Mouse (Mus musculus) lung, embryonic 14.5 days (tissue): Measurements from ENCODE around the gene Igf2bp2. TPM values are rescaled to one million over a fixed set of nuclear protein-coding genes. Genes with fewer than 3 reads are reported as not detected.
A peak's percentile ranks its signal among the peaks of the same experiment; 100 is the strongest.

Experiments
- ATAC-seq: fragments of 200-750 bp; cut with Nextera tagmentation; 2 replicates; pipeline ENCODE4 v1.8.0; 2017; ENCODE audit warnings: mild to moderate bottlenecking, moderate TSS enrichment, moderate library complexity; ENCODE audit not compliant: insufficient read depth
- DNase-seq: peaks from one replicate; pipeline ENCODE4 v3.0.0-alpha.2; 2015
- H3K27ac ChIP-seq: fragments of 300-500 bp; sonication (generic); 2 replicates; pipeline ENCODE4 v1.5.1; 2014; ENCODE audit warnings: low read depth, mild to moderate bottlenecking, moderate library complexity
- H3K27me3 ChIP-seq: fragments of 300-500 bp; sonication (generic); 2 replicates; pipeline ENCODE4 v1.6.1; 2014; ENCODE audit warnings: low read length, control low read depth; ENCODE audit not compliant: insufficient read depth
- H3K36me3 ChIP-seq: fragments of 300-500 bp; sonication (generic); 2 replicates; pipeline ENCODE4 v1.6.1; 2014; ENCODE audit warnings: control low read depth; ENCODE audit not compliant: insufficient read depth
- H3K4me1 ChIP-seq: fragments of 300-500 bp; sonication (generic); 2 replicates; pipeline ENCODE4 v1.6.1; 2014; ENCODE audit warnings: antibody characterized with exemption, control low read depth; ENCODE audit not compliant: insufficient read depth
- H3K4me2 ChIP-seq: fragments of 300-500 bp; sonication (generic); 2 replicates; pipeline ENCODE4 v1.6.1; 2014; ENCODE audit warnings: mild to moderate bottlenecking
- H3K4me3 ChIP-seq: fragments of 300-500 bp; sonication (generic); 2 replicates; pipeline ENCODE4 v1.5.1; 2014; ENCODE audit warnings: low read depth, low read length
- H3K9ac ChIP-seq: fragments of 300-500 bp; sonication (generic); 2 replicates; pipeline ENCODE4 v1.6.1; 2014
- H3K9me3 ChIP-seq: fragments of 300-500 bp; sonication (generic); 2 replicates; pipeline ENCODE4 v1.6.1; 2016; ENCODE audit warnings: low read depth, low read length, control low read depth
- CTCF ChIP-seq: IDR thresholded peaks from 2 replicates; pipeline ENCODE4 v1.5.1; 2016; ENCODE audit warnings: antibody characterized with exemption, low read depth
- WGBS: fragments of 180-500 bp; shearing (Covaris S2); extraction: QIAGEN DNeasy Blood & Tissue Kit; methylation state at CpG from one replicate; pipeline ENCODE4 v1.1.7; 2014; 5-methylcytosine and 5-hydroxymethylcytosine counted together
- polyA plus RNA-seq: library from polyadenylated mRNA; unstranded; fragments of >200 nt; fragmentation: Nextera tagmentation; extraction: Ambion mirVana; gene quantifications from 2 replicates; pipeline ENCODE4 v1.2.1, GENCODE M21; 2014

Igf2bp2 gene
- polyA plus RNA-seq, 1 experiment from 2014 or later = 87.9 TPM

- no peak for DNase-seq
- no peaks in the 10 kb centered on the region for H3K27me3 ChIP-seq
- H3K4me3 ChIP-seq = no peak overlapping the region
- ATAC-seq = no peak
- H3K4me1 ChIP-seq = no peaks in the 10 kb centered on the region
- TF ChIP-seq CTCF = no peak
- no peaks in the 10 kb centered on the region for H3K9me3 ChIP-seq
- no peak overlapping the region for H3K27ac ChIP-seq
- peaks cover 55% of the 10 kb centered on the region for H3K36me3 ChIP-seq
- H3K4me2 ChIP-seq = no peak overlapping the region
- no peak overlapping the region for H3K9ac ChIP-seq
- WGBS = 87% methylated on average over 4 of the region's 4 CpGs
Measured at GRCm38 (mm10) chr16:22085411-22085810, 77.7 kb downstream of the Igf2bp2 start.

- no peaks in the 10 kb centered on the region for H3K27me3 ChIP-seq
- peaks cover 83% of the 10 kb centered on the region for H3K36me3 ChIP-seq
- DNase-seq (no peak), ATAC-seq (no peak)
- H3K27ac ChIP-seq = no peak overlapping the region
- H3K9me3 ChIP-seq = no peaks in the 10 kb centered on the region
- 85% methylated on average over 12 of the region's 12 CpGs for WGBS
- no peaks in the 10 kb centered on the region for H3K4me1 ChIP-seq
- H3K9ac ChIP-seq = no peak overlapping the region
- no peak overlapping the region for H3K4me2 ChIP-seq
- H3K4me3 ChIP-seq = no peak overlapping the region
- no peak for TF ChIP-seq CTCF
Measured at GRCm38 (mm10) chr16:22080125-22080710, 82.9 kb downstream of the Igf2bp2 start.

GRCm38 (mm10) chr16:22076620-22076941, 86.5 kb downstream of the Igf2bp2 start:
- ATAC-seq = no peak; the same call in 1 of the 2 replicates
- H3K9ac ChIP-seq = no peak overlapping the region
- 44% methylated on average over 4 of the region's 4 CpGs for WGBS
- no peak overlapping the region for H3K4me3 ChIP-seq
- H3K9me3 ChIP-seq = no peaks in the 10 kb centered on the region
- H3K4me2 ChIP-seq = no peak overlapping the region
- H3K36me3 ChIP-seq = peaks cover 95% of the 10 kb centered on the region
- peak; percentile 36 for DNase-seq
- no peaks in the 10 kb centered on the region for H3K27me3 ChIP-seq
- no peaks in the 10 kb centered on the region for H3K4me1 ChIP-seq
- TF ChIP-seq CTCF = no peak
- H3K27ac ChIP-seq = no peak overlapping the region

- no peak for TF ChIP-seq CTCF
- H3K36me3 ChIP-seq = peaks cover 91% of the 10 kb centered on the region
- WGBS = 38% methylated on average over 5 of the region's 5 CpGs
Measured at GRCm38 (mm10) chr16:22075829-22076619, 87.1 kb downstream of the Igf2bp2 start.

GRCm38 (mm10) chr16:22075067-22075466, 88.0 kb downstream of the Igf2bp2 start:
- no peaks in the 10 kb centered on the region for H3K4me1 ChIP-seq
- no peak overlapping the region for H3K9ac ChIP-seq
- no peak overlapping the region for H3K4me2 ChIP-seq
- DNase-seq (no peak), ATAC-seq (no peak)
- peaks cover 91% of the 10 kb centered on the region for H3K36me3 ChIP-seq
- H3K4me3 ChIP-seq = no peak overlapping the region
- H3K9me3 ChIP-seq = no peaks in the 10 kb centered on the region
- no peak overlapping the region for H3K27ac ChIP-seq
- H3K27me3 ChIP-seq = no peaks in the 10 kb centered on the region
- TF ChIP-seq CTCF = no peak
- WGBS = 76% methylated on average over 6 of the region's 6 CpGs

More at GRCm38 (mm10) chr16:22075829-22076619, 87.1 kb downstream of the Igf2bp2 start:
- Histone ChIP-seq H3K27ac (no peak overlapping the region), H3K9ac (no peak overlapping the region), H3K4me1 (no peaks in the 10 kb centered on the region), H3K4me3 (no peak overlapping the region), H3K4me2 (no peak overlapping the region), H3K27me3 (no peaks in the 10 kb centered on the region), H3K9me3 (no peaks in the 10 kb centered on the region)
- no peak for ATAC-seq
- no peak for DNase-seq

- no peaks in the 10 kb centered on the region for H3K4me1 ChIP-seq
- TF ChIP-seq CTCF = no peak
- peaks cover 91% of the 10 kb centered on the region for H3K36me3 ChIP-seq
- H3K4me3 ChIP-seq = no peak overlapping the region
- H3K4me2 ChIP-seq = no peak overlapping the region
- no peaks in the 10 kb centered on the region for H3K9me3 ChIP-seq
- no peak overlapping the region for H3K27ac ChIP-seq
- no peaks in the 10 kb centered on the region for H3K27me3 ChIP-seq
- ATAC-seq (no peak), DNase-seq (no peak)
- WGBS = 77% methylated on average over 7 of the region's 7 CpGs
- no peak overlapping the region for H3K9ac ChIP-seq
Measured at GRCm38 (mm10) chr16:22071361-22071760, 91.7 kb downstream of the Igf2bp2 start.

- no peak for DNase-seq
- no peak overlapping the region for H3K4me2 ChIP-seq
- no peaks in the 10 kb centered on the region for H3K27me3 ChIP-seq
- peaks cover 90% of the 10 kb centered on the region for H3K36me3 ChIP-seq
- no peaks in the 10 kb centered on the region for H3K9me3 ChIP-seq
- no peak for ATAC-seq
- 85% methylated on average over 8 of the region's 8 CpGs for WGBS
- TF ChIP-seq CTCF = no peak
- H3K27ac ChIP-seq = no peak overlapping the region
- H3K9ac ChIP-seq = no peak overlapping the region
- H3K4me1 ChIP-seq = no peaks in the 10 kb centered on the region
- no peak overlapping the region for H3K4me3 ChIP-seq
Measured at GRCm38 (mm10) chr16:22067406-22067805, 95.7 kb downstream of the Igf2bp2 start.
